ENCODE assay signal across 11 mouse cellular contexts in the genomic region with DNA sequence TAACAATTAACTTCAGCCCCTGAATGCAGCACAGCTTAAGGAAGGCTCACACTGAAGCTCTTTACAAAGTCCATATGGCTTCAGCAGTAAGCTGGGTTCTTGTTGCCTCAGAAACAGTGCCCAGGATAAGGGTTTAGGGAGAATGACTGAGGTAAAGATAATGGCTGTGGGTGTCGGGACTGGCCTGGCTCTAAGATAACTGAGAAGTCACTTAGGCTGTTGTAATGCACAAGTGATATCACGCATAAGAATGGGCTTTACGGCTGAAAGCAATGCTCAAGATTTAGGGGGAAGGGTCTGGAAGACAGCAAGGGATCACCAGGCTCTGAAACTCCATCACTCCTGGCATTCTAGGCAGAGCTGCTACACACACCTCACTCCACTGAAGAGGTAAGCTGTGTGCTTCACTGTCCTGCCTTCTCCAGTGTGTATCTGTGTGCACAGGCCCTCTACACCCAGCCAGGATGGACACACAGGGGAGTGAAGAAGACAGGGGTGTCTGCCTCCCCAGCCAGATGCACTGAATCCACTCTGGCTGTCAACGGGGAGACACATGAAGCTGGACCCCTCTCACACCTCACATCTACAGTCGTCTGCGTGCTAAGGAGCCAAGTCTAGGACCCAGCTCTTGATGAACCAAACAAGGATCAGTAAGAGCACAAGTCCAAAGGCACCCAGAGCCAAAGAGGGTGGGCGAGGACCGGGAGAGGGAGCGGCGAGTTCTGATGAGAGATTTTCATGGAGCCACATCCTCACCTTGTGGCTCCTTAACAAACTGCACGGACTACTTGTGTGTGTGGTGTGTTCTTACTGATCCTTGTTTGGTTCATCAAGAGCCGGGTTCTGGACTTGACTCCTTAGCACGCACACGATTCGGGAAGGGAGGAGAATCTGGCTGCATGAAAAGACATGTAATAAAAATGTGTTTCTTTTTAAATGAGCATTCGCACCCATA. TPM values are rescaled to one million over a fixed set of nuclear protein-coding genes. Genes with fewer than 3 reads are reported as not detected.
DNase-seq lines count a peak whose midpoint lies in the region; ATAC-seq and TF ChIP-seq lines count a peak whose summit lies in the region.
"Had no signal": no experiment of that assay in that cellular context is flagged by ENCODE, and none has a peak within 500 bp of the region (broad histone marks: within the 10 kb centered on the region; RNA-seq: fewer than 3 reads in every experiment).

No protein-coding gene starts in this region.

- H3K79me2 ChIP-seq in heart, adult 2 months (replicated peaks; ENCODE audit: control insufficient read depth, insufficient read depth, low read length), result peaks cover 8% of the 10 kb centered on the region

- H3K27me3 ChIP-seq in heart, adult 2 months (ENCODE audit: control insufficient read depth, insufficient read depth, low read length), result no peaks in the 10 kb centered on the region
- no peaks in the 10 kb centered on the region for H3K27me3 ChIP-seq in megakaryocyte, embryonic 14.5 days (replicated peaks)
- H3K27me3 ChIP-seq in embryonic facial prominence, embryonic 14.5 days (replicated peaks; ENCODE audit: control insufficient read depth, insufficient read depth, low read length), result no peaks in the 10 kb centered on the region
- no peaks in the 10 kb centered on the region for H3K27me3 ChIP-seq in neural tube, embryonic 11.5 days (ENCODE audit: control insufficient read depth, insufficient read depth, low read length)
- H3K27me3 ChIP-seq: hindbrain, embryonic 15.5 days; limb, embryonic 15.5 days had no signal

- no peak for TF ChIP-seq EP300 in heart, adult 2 months (IDR thresholded peaks at IDR 0.05; ENCODE audit: insufficient read depth, low read depth, low read length)

- H3K4me2 ChIP-seq in embryonic facial prominence, embryonic 14.5 days (ENCODE audit: low read depth, low read length), result no peak overlapping the region
- H3K4me2 ChIP-seq in neural tube, embryonic 11.5 days (ENCODE audit: low read depth), result no peak overlapping the region
- H3K4me2 ChIP-seq: hindbrain, embryonic 15.5 days; limb, embryonic 15.5 days had no signal

- ATAC-seq in megakaryocyte, adult 5-6 weeks (ENCODE audit: poor library complexity, severe bottlenecking), result no peak
- ATAC-seq in embryonic facial prominence, embryonic 14.5 days (ENCODE audit: low read depth), result no peak
- no peak for ATAC-seq in neural tube, embryonic 11.5 days (ENCODE audit: insufficient read depth, low FRiP score, low TSS enrichment)
- ATAC-seq: activated CD4-positive, CD25-positive, alpha-beta regulatory T cell, adult 4 months had no signal

- intact Hi-C loops in heart, adult 2 months (cut with DNase I), result loop anchor here (5.0 kb wide), 1 partner anchor 112 kb away; no protein-coding TSS in a partner anchor
- intact Hi-C loops in heart, postnatal 10 days (cut with DNase I), result loop anchor here (5.0 to 10.0 kb wide), 3 partner anchors 32 to 420 kb away; no protein-coding TSS in a partner anchor

- H3K9ac ChIP-seq in heart, adult 2 months (ENCODE audit: low read depth, low read length), result no peak overlapping the region
- no peak overlapping the region for H3K9ac ChIP-seq in embryonic facial prominence, embryonic 14.5 days (ENCODE audit: low read depth, low read length)
- peak overlapping the region; percentile 18; the same call in 1 of the 2 replicates for H3K9ac ChIP-seq in neural tube, embryonic 11.5 days (ENCODE audit: low read length)
- H3K9ac ChIP-seq: hindbrain, embryonic 15.5 days; limb, embryonic 15.5 days had no signal

- no peak for TF ChIP-seq POLR2A in heart, adult 2 months (IDR thresholded peaks at IDR 0.05; ENCODE audit: insufficient read depth, low read depth, low read length)

- H3K9me3 ChIP-seq in megakaryocyte, embryonic 14.5 days, result no peaks in the 10 kb centered on the region
- no peaks in the 10 kb centered on the region for H3K9me3 ChIP-seq in embryonic facial prominence, embryonic 14.5 days (ENCODE audit: control insufficient read depth, low read length)
- H3K9me3 ChIP-seq in neural tube, embryonic 11.5 days (ENCODE audit: control insufficient read depth, low read length), result no peaks in the 10 kb centered on the region
- H3K9me3 ChIP-seq: hindbrain, embryonic 15.5 days; limb, embryonic 15.5 days had no signal

- H3K4me3 ChIP-seq in heart, adult 2 months, result no peak overlapping the region
- peak overlapping the region; percentile 85 for H3K4me3 ChIP-seq in megakaryocyte, embryonic 14.5 days (replicated peaks)
- H3K4me3 ChIP-seq in embryonic facial prominence, embryonic 14.5 days (ENCODE audit: low read depth, low read length), result no peak overlapping the region
- H3K4me3 ChIP-seq in neural tube, embryonic 11.5 days (ENCODE audit: low read depth, low read length), result no peak overlapping the region
- H3K4me3 ChIP-seq: hindbrain, embryonic 15.5 days; limb, embryonic 15.5 days had no signal

- DNase-seq in heart, adult 2 months, result no peak
- DNase-seq in heart, postnatal 10 days, result no peak
- no peak for DNase-seq in embryonic facial prominence, embryonic 14.5 days (ENCODE audit: low spot score)
- DNase-seq in neural tube, embryonic 11.5 days (ENCODE audit: low spot score), result no peak
- DNase-seq in B cell, adult 2 months, result no peak
- DNase-seq in thymus, postnatal 4 days, result no peak

- peaks cover 4% of the 10 kb centered on the region for H3K36me3 ChIP-seq in heart, adult 2 months (ENCODE audit: control insufficient read depth, insufficient read depth, low read length)
- peaks cover 68% of the 10 kb centered on the region for H3K36me3 ChIP-seq in megakaryocyte, embryonic 14.5 days (replicated peaks; ENCODE audit: low read length)
- H3K36me3 ChIP-seq in embryonic facial prominence, embryonic 14.5 days (ENCODE audit: control insufficient read depth, insufficient read depth, low read length), result peaks cover 39% of the 10 kb centered on the region
- H3K36me3 ChIP-seq in neural tube, embryonic 11.5 days (ENCODE audit: control insufficient read depth, insufficient read depth, low read length), result peaks cover 8% of the 10 kb centered on the region

- 65% methylated on average over 16 of the region's 16 CpGs for WGBS in heart, adult 2 months
- WGBS in embryonic facial prominence, embryonic 14.5 days, result 78% methylated on average over 16 of the region's 16 CpGs
- WGBS in neural tube, embryonic 11.5 days, result 83% methylated on average over 16 of the region's 16 CpGs

- H3K4me1 ChIP-seq in heart, adult 2 months (ENCODE audit: control insufficient read depth, insufficient read depth, low read length), result peaks cover 25% of the 10 kb centered on the region
- H3K4me1 ChIP-seq in megakaryocyte, embryonic 14.5 days, result peaks cover 91% of the 10 kb centered on the region
- peaks cover 27% of the 10 kb centered on the region for H3K4me1 ChIP-seq in embryonic facial prominence, embryonic 14.5 days (ENCODE audit: control insufficient read depth, insufficient read depth, low read length)
- peaks cover 17% of the 10 kb centered on the region for H3K4me1 ChIP-seq in neural tube, embryonic 11.5 days (ENCODE audit: control insufficient read depth, insufficient read depth, low read length)

- no peak overlapping the region for H3K27ac ChIP-seq in heart, adult 2 months
- peak overlapping the region; percentile 8; the same call in 1 of the 2 replicates for H3K27ac ChIP-seq in embryonic facial prominence, embryonic 14.5 days (replicated peaks; ENCODE audit: low read depth, low read length)
- H3K27ac ChIP-seq in neural tube, embryonic 11.5 days (ENCODE audit: low read depth, low read length), result no peak overlapping the region
- H3K27ac ChIP-seq: hindbrain, embryonic 15.5 days; limb, embryonic 15.5 days had no signal

- peak; percentile 59 for TF ChIP-seq CTCF in heart, adult 2 months (IDR thresholded peaks at IDR 0.05)

RNA-seq across cellular contexts. Expression of gene Cep68, which starts 4.6 kb away (rescaled TPM):
- total RNA-seq in heart, adult 2 months (2021), result 10 to 100 TPM; 43.1 to 49.3 TPM
- 20.1 and 33.4 TPM in 2 replicates for polyA plus RNA-seq in heart, adult 2 months (2012; rRNA removed)
- total RNA-seq in heart, postnatal 10 days (2021), result 10 to 100 TPM; 40.0 to 42.7 TPM
- 4.7 and 15.5 TPM in 2 replicates for polyA plus RNA-seq in megakaryocyte, embryonic 14.5 days (2012; ENCODE audit: insufficient read depth, low replicate concordance)
- total RNA-seq in megakaryocyte, adult 5-6 weeks (2015), result 5.8 and 8.3 TPM in 2 replicates
- total RNA-seq in megakaryocyte, adult 5-6 weeks (2017), result 7.4 and 7.6 TPM in 2 replicates
- polyA plus RNA-seq in embryonic facial prominence, embryonic 14.5 days (2014; fragmentation: Nextera tagmentation; extraction: Ambion mirVana), result 27.9 and 32.5 TPM in 2 replicates
- polyA plus RNA-seq in neural tube, embryonic 11.5 days (2014; fragmentation: Nextera tagmentation; extraction: Ambion mirVana), result 33.5 and 35.3 TPM in 2 replicates

RNA-seq across cellular contexts. Expression of gene Rab1a, which starts 43.4 kb away (rescaled TPM):
- 100 to 1,000 TPM; 119 to 131 TPM for total RNA-seq in heart, adult 2 months (2021)
- polyA plus RNA-seq in heart, adult 2 months (2012; rRNA removed), result 52.8 and 93.3 TPM in 2 replicates
- total RNA-seq in heart, postnatal 10 days (2021), result 100 to 1,000 TPM; 163 to 167 TPM
- polyA plus RNA-seq in megakaryocyte, embryonic 14.5 days (2012; ENCODE audit: insufficient read depth, low replicate concordance), result 6.5 and 33.5 TPM in 2 replicates
- 180 and 218 TPM in 2 replicates for total RNA-seq in megakaryocyte, adult 5-6 weeks (2015)
- 91.3 and 119 TPM in 2 replicates for total RNA-seq in megakaryocyte, adult 5-6 weeks (2017)
- polyA plus RNA-seq in embryonic facial prominence, embryonic 14.5 days (2014; fragmentation: Nextera tagmentation; extraction: Ambion mirVana), result 237 and 249 TPM in 2 replicates
- polyA plus RNA-seq in neural tube, embryonic 11.5 days (2014; fragmentation: Nextera tagmentation; extraction: Ambion mirVana), result 252 and 253 TPM in 2 replicates
